Mouse (Mus musculus): ENCODE measurements around the gene Robo2. TPM values are rescaled to one million over a fixed set of nuclear protein-coding genes. Genes with fewer than 3 reads are reported as not detected.

The Robo2 gene
- polyA plus RNA-seq, 1 experiment from 2014 or later, result 112 TPM

- Histone ChIP-seq H3K9ac (replicated peaks) (no peak overlapping the region), H3K4me3 (no peak overlapping the region)
- 36% methylated on average over 4 of the region's 4 CpGs for WGBS
Observed at GRCm38 (mm10) chr16:74313222-74313621, 98.4 kb downstream of the Robo2 start.

DNA sequence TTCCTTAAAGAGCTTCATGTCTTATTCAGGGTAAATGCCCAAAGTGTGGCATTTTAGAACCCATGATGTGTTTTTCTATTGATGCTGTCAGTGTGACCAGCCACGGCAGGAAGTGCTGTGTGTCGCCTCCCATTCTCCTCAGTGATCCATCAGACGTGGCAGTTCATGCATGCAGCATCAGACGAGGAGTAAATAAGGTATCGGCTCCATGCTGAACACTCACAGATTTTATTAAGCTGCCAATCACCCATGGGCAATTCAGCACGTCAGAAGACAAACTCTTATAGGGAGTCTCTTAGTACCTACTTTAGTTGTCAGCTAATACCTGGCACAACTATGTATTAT lies 104.1 kb downstream of the Robo2 start:
- Histone ChIP-seq H3K36me3 (no peaks in the 10 kb centered on the region), H3K4me3 (no peak overlapping the region), H3K9me3 (no peaks in the 10 kb centered on the region), H3K9ac (replicated peaks) (no peak overlapping the region), H3K27me3 (no peaks in the 10 kb centered on the region), H3K4me1 (peaks cover 16% of the 10 kb centered on the region), H3K27ac (replicated peaks) (no peak overlapping the region), H3K4me2 (replicated peaks) (no peak overlapping the region)
- 26% methylated on average over 6 of the region's 6 CpGs for WGBS
- ATAC-seq (replicated peaks), result peak; percentile 26; the same call in 1 of the 2 replicates

More at GRCm38 (mm10) chr16:74313222-74313621, 98.4 kb downstream of the Robo2 start:
- Histone ChIP-seq H3K36me3 (no peaks in the 10 kb centered on the region), H3K27me3 (no peaks in the 10 kb centered on the region), H3K27ac (replicated peaks) (no peak overlapping the region), H3K9me3 (no peaks in the 10 kb centered on the region), H3K4me2 (replicated peaks) (no peak overlapping the region), H3K4me1 (peaks cover 24% of the 10 kb centered on the region)
- ATAC-seq (replicated peaks), result no peak

- no peak overlapping the region for H3K4me3 ChIP-seq
- ATAC-seq (replicated peaks), result peak; percentile 53; the same call in 1 of the 2 replicates
- H3K4me2 ChIP-seq (replicated peaks), result no peak overlapping the region
- 38% methylated on average over 5 of the region's 5 CpGs for WGBS
- no peaks in the 10 kb centered on the region for H3K27me3 ChIP-seq
- H3K9ac ChIP-seq (replicated peaks), result no peak overlapping the region
- H3K27ac ChIP-seq (replicated peaks), result no peak overlapping the region
- H3K4me1 ChIP-seq, result peaks cover 15% of the 10 kb centered on the region
- no peaks in the 10 kb centered on the region for H3K9me3 ChIP-seq
- H3K36me3 ChIP-seq, result no peaks in the 10 kb centered on the region
Observed at GRCm38 (mm10) chr16:74306876-74307542, 104.6 kb downstream of the Robo2 start.

DNA sequence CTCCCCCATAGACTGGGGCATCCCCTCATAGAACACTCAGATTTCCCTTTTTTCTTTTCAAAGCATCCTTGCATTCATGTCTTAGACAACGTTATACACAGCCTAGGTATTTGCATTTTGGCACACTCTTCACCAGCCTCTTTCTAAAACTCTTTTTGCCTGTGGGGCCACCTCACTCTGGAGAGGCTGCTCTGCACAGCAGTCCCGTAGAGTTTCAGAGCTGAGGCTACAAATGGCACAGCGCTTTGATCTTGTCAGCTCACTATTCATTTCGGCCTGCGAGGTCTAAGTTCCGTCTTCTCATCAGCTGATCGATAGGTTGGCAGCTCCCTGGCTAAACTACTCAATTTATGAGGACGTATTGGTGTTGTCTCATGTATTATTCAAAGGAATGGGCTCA lies 123.7 kb downstream of the Robo2 start:
- peaks cover 9% of the 10 kb centered on the region for H3K4me1 ChIP-seq
- WGBS, result 29% methylated on average over 8 of the region's 8 CpGs
- ATAC-seq (replicated peaks), result 0 out of 2 replicates have a peak, but pooled peaks have one; percentile 61
- no peak overlapping the region for H3K27ac ChIP-seq (replicated peaks)
- H3K4me2 ChIP-seq (replicated peaks), result no peak overlapping the region
- H3K9me3 ChIP-seq, result no peaks in the 10 kb centered on the region
- H3K36me3 ChIP-seq, result 0 out of 2 replicates have a peak, but pooled peaks cover 2% of the 10 kb centered on the region
- no peaks in the 10 kb centered on the region for H3K27me3 ChIP-seq
- no peak overlapping the region for H3K4me3 ChIP-seq
- H3K9ac ChIP-seq (replicated peaks), result no peak overlapping the region

DNA sequence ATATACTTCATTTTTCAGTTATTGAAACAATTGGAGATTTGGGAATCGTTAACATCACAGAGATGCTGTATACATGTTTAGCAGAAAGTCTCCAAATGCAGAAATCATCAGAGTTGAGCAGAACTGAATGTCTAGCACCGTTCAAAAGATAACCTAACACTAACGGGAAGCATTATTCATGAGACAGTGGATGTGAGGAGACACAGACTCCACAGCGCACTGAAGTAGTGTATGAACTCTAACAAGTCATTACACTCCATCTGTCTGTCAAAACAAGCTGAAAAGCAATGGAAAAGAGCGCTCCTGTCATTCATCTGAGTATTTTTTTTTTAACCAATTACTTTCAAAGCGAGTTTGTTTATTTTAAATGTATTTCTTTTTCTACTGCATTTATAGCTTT lies 129.1 kb downstream of the Robo2 start:
- H3K27me3 ChIP-seq, result no peaks in the 10 kb centered on the region
- no peaks in the 10 kb centered on the region for H3K9me3 ChIP-seq
- 35% methylated on average over 6 of the region's 6 CpGs for WGBS
- peak; percentile 82; the same call in 1 of the 2 replicates for ATAC-seq (replicated peaks)
- H3K27ac ChIP-seq (replicated peaks), result no peak overlapping the region
- H3K9ac ChIP-seq (replicated peaks), result no peak overlapping the region
- H3K4me1 ChIP-seq, result peaks cover 11% of the 10 kb centered on the region
- H3K4me3 ChIP-seq, result no peak overlapping the region
- no peak overlapping the region for H3K4me2 ChIP-seq (replicated peaks)
- 0 out of 2 replicates have a peak, but pooled peaks cover 2% of the 10 kb centered on the region for H3K36me3 ChIP-seq

DNA sequence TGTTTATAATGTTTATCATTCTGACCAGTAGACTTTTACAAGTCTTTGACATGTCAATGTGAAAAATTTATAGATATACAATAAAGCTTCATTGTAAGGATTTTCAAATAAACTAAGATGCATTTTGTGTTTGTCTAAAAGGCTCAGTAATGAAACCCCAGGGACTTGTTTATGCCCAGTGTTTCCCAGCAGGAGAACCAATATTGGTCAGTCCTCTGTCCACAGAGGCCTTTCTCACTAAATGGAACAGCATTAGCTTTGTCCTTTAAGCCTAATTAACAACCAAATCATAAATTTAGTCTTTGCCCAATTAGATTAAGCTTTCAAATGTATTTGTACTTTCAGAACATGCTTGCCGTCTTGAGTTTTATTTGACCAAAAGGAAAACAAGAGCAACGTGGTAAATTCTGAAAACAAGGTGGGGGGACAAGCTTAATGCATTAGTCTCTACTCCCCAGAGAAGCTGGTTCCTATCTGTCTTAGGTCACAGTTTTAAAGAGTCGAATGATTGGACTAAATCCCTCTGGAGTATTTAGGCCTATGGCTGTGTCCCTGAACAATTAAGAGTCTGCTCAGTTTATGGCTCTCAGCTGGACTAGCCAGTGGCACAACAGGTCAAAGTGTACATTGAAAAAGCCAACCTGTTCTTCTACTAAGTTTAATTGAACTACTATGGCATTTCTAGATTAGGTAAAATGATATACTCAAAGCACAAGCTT lies 134.6 kb downstream of the Robo2 start:
- Histone ChIP-seq H3K36me3 (no peaks in the 10 kb centered on the region), H3K9ac (replicated peaks) (no peak overlapping the region), H3K27ac (replicated peaks) (no peak overlapping the region), H3K4me3 (no peak overlapping the region), H3K4me2 (replicated peaks) (no peak overlapping the region), H3K9me3 (no peaks in the 10 kb centered on the region), H3K27me3 (no peaks in the 10 kb centered on the region), H3K4me1 (peaks cover 4% of the 10 kb centered on the region; the same call in 1 of the 2 replicates)
- WGBS, result 35% methylated on average over 3 of the region's 3 CpGs
- ATAC-seq (replicated peaks), result no peak

DNA sequence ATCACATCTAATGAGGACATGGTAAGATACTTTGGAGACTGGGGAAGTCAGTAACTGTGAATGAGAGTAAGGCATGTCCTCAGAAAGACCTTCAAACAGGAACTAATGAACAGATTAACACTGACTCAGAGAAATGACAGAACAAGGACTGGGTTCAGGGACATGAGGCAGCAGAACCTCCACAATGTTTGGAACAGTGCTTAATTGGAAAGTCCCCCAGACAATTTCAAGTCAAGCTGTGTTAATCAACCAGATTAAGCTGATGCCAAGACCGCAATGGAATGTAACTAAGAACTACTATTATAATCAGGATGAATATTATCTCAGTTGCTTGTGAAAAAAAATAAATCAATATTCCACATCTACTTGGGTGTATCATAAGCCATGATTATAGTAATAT lies 137.0 kb downstream of the Robo2 start:
- Histone ChIP-seq H3K4me3 (no peak overlapping the region), H3K4me2 (replicated peaks) (no peak overlapping the region), H3K9ac (replicated peaks) (no peak overlapping the region), H3K9me3 (no peaks in the 10 kb centered on the region), H3K4me1 (no peaks in the 10 kb centered on the region), H3K27ac (replicated peaks) (no peak overlapping the region), H3K27me3 (no peaks in the 10 kb centered on the region), H3K36me3 (no peaks in the 10 kb centered on the region)
- ATAC-seq (replicated peaks), result no peak
- 78% methylated on average over 1 of the region's 1 CpGs for WGBS

DNA sequence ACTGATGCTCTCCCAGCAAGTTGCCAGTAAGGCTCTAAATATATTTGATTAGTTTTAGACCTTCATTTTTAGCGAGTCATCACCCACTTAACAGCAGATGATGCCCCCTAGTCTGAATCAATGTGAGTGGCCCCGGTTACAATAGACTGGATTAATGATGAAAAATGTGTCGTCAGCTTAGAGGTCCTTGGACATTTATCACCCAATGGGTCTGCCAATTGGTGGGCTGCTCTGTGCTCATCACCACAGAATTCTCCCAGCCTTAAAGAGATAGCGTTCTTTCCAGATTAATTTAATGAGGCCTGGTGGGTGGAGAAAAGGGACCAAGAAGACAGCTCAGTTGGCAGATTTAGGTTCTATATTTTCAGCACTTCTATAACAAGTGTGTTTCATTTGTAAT lies 138.6 kb downstream of the Robo2 start:
- ATAC-seq (replicated peaks), result no peak
- H3K4me1 ChIP-seq, result no peaks in the 10 kb centered on the region
- H3K4me3 ChIP-seq, result no peak overlapping the region
- no peak overlapping the region for H3K27ac ChIP-seq (replicated peaks)
- H3K27me3 ChIP-seq, result no peaks in the 10 kb centered on the region
- WGBS, result 66% methylated on average over 4 of the region's 4 CpGs
- no peaks in the 10 kb centered on the region for H3K36me3 ChIP-seq
- H3K9me3 ChIP-seq, result no peaks in the 10 kb centered on the region
- no peak overlapping the region for H3K4me2 ChIP-seq (replicated peaks)
- no peak overlapping the region for H3K9ac ChIP-seq (replicated peaks)

DNA sequence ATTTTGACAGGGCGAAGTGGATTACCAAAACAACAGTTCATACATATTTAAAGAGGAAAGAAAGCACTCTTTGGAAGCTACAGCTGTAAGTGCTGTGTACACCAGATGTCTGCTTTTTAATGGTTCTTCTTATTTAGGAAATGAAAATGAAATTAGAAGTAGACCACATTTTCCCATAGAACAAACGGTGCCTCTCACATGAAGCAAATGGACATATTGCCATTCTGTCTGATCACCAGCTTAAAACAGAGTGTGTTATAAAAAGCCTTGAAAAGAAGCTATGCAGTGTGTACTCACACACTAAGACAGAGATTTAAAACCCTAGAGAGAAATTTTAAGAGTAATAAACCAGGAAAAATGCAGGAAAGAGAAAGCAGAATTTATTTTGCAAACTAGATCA lies 153.4 kb downstream of the Robo2 start:
- no peaks in the 10 kb centered on the region for H3K36me3 ChIP-seq
- H3K27ac ChIP-seq (replicated peaks), result no peak overlapping the region
- WGBS, result 54% methylated on average over 2 of the region's 2 CpGs
- no peaks in the 10 kb centered on the region for H3K9me3 ChIP-seq
- H3K9ac ChIP-seq (replicated peaks), result no peak overlapping the region
- H3K27me3 ChIP-seq, result no peaks in the 10 kb centered on the region
- no peak overlapping the region for H3K4me3 ChIP-seq
- ATAC-seq (replicated peaks), result no peak
- H3K4me1 ChIP-seq, result peaks cover 6% of the 10 kb centered on the region; the same call in 1 of the 2 replicates
- no peak overlapping the region for H3K4me2 ChIP-seq (replicated peaks)

GRCm38 (mm10) chr16:74244452-74244851 lies 167.2 kb downstream of the Robo2 start:
- Histone ChIP-seq H3K27me3 (no peaks in the 10 kb centered on the region), H3K36me3 (no peaks in the 10 kb centered on the region), H3K27ac (replicated peaks) (no peak overlapping the region), H3K9me3 (no peaks in the 10 kb centered on the region), H3K4me3 (no peak overlapping the region), H3K4me2 (replicated peaks) (no peak overlapping the region), H3K4me1 (no peaks in the 10 kb centered on the region), H3K9ac (replicated peaks) (no peak overlapping the region)
- WGBS, result 90% methylated on average over 5 of the region's 5 CpGs
- ATAC-seq (replicated peaks), result no peak

- no peak for ATAC-seq (replicated peaks)
- peaks cover 5% of the 10 kb centered on the region; the same call in 1 of the 2 replicates for H3K4me1 ChIP-seq
- 79% methylated on average over 1 of the region's 1 CpGs for WGBS
- H3K36me3 ChIP-seq, result no peaks in the 10 kb centered on the region
- H3K9ac ChIP-seq (replicated peaks), result no peak overlapping the region
- H3K27ac ChIP-seq (replicated peaks), result no peak overlapping the region
- no peaks in the 10 kb centered on the region for H3K9me3 ChIP-seq
- H3K27me3 ChIP-seq, result no peaks in the 10 kb centered on the region
- no peak overlapping the region for H3K4me3 ChIP-seq
- no peak overlapping the region for H3K4me2 ChIP-seq (replicated peaks)
Observed at GRCm38 (mm10) chr16:74241534-74241933, 170.1 kb downstream of the Robo2 start.

DNA sequence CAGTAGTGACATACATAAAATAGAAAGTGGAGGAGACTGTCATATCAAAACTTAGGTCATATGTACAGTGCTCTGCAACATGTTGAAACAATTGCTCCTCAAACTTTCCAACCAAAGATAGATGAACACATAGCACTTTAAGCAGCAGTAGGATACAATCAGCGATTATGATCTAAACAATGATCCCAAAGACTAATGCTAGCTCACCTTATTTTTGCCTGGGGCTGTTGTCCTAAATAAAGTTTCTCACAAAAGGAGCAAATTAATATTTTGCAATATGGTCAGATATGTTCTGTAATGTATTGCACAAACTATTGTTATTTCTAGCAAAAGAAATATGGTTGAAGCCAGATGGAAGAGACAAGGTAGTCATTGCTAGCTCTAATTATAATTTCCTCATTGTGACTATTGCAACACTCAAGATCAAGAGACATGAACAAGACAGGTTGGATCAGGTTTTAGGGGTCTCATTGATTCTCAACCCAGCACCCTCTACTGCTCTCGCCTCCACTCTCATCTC lies 174.2 kb downstream of the Robo2 start:
- no peaks in the 10 kb centered on the region for H3K9me3 ChIP-seq
- H3K4me2 ChIP-seq (replicated peaks), result no peak overlapping the region
- H3K4me3 ChIP-seq, result no peak overlapping the region
- ATAC-seq (replicated peaks), result no peak
- H3K4me1 ChIP-seq, result peaks cover 18% of the 10 kb centered on the region
- no peaks in the 10 kb centered on the region for H3K27me3 ChIP-seq
- H3K27ac ChIP-seq (replicated peaks), result no peak overlapping the region
- H3K9ac ChIP-seq (replicated peaks), result no peak overlapping the region
- no peaks in the 10 kb centered on the region for H3K36me3 ChIP-seq
- WGBS, result 92% methylated on average over 2 of the region's 2 CpGs

Measured in forebrain, embryonic 15.5 days (tissue).